Mouse (Mus musculus) right cerebral cortex, adult 2 months (tissue): Measurements from ENCODE around the gene Abcc3.

Source experiments
- DNase-seq, 2 experiments: peaks; one replicate each; pipeline ENCODE4 v3.0.0; 2021 to 2022; ENCODE audit warnings: low spot score in 2 of 2

Abcc3 gene

GRCm38 (mm10) chr11:94327693-94328643, 64.8 kb downstream of the Abcc3 start, which contains the start of gene Ankrd40:
Gene Ankrd40, plus strand, starts transcription at chr11:94328001.
- peak; percentile 98 for DNase-seq

GRCm38 (mm10) chr11:94326961-94327411, 65.8 kb downstream of the Abcc3 start:
- DNase-seq, result peak in 1 of 2 experiments; percentile 40

- no peak for DNase-seq
Observed at GRCm38 (mm10) chr11:94324618-94325017, 68.2 kb downstream of the Abcc3 start.

- DNase-seq, result no peak
Observed at GRCm38 (mm10) chr11:94323271-94323925, 69.4 kb downstream of the Abcc3 start.

- no peak for DNase-seq
Observed at GRCm38 (mm10) chr11:94322636-94323035, 70.2 kb downstream of the Abcc3 start.

GRCm38 (mm10) chr11:94321931-94322400, 70.8 kb downstream of the Abcc3 start, which contains the start of gene Luc7l3:
Gene Luc7l3, minus strand, starts transcription at chr11:94321988.
- peak; percentile 95 to 96 for DNase-seq

- DNase-seq, result no peak
Observed at GRCm38 (mm10) chr11:94320969-94321930, 71.5 kb downstream of the Abcc3 start.

GRCm38 (mm10) chr11:94318056-94318455, 74.7 kb downstream of the Abcc3 start:
- no peak for DNase-seq

- no peak for DNase-seq
Observed at GRCm38 (mm10) chr11:94317515-94317914, 75.3 kb downstream of the Abcc3 start.

GRCm38 (mm10) chr11:94317014-94317413, 75.8 kb downstream of the Abcc3 start:
- DNase-seq, result no peak

- no peak for DNase-seq
Observed at GRCm38 (mm10) chr11:94316528-94316927, 76.3 kb downstream of the Abcc3 start.

GRCm38 (mm10) chr11:94315308-94315707, 77.5 kb downstream of the Abcc3 start:
- DNase-seq, result no peak

- no peak for DNase-seq
Observed at GRCm38 (mm10) chr11:94314098-94314652, 78.6 kb downstream of the Abcc3 start.

GRCm38 (mm10) chr11:94312733-94313132, 80.1 kb downstream of the Abcc3 start:
- DNase-seq, result no peak

GRCm38 (mm10) chr11:94294996-94295845, 97.6 kb downstream of the Abcc3 start:
- DNase-seq, result no peak
